Mouse (Mus musculus): ENCODE measurements around the gene Cdc45. TPM values are rescaled to one million over a fixed set of nuclear protein-coding genes. Genes with fewer than 3 reads are reported as not detected.

Cdc45 gene
- polyA plus RNA-seq, 1 experiment from 2014 or later: 59.3 TPM

- no peak overlapping the region for H3K27ac ChIP-seq
- H3K9me3 ChIP-seq: no peaks in the 10 kb centered on the region
- H3K36me3 ChIP-seq: no peaks in the 10 kb centered on the region
- no peak overlapping the region for H3K9ac ChIP-seq
- no peak for ATAC-seq (ENCODE audit: borderline replicate concordance, extremely low read depth, low FRiP score, low TSS enrichment)
- no peak overlapping the region for H3K4me2 ChIP-seq
- no peaks in the 10 kb centered on the region for H3K27me3 ChIP-seq
- H3K4me3 ChIP-seq: no peak overlapping the region
- H3K4me1 ChIP-seq: no peaks in the 10 kb centered on the region
- 81% methylated on average over 4 of the region's 4 CpGs for WGBS
Observed at GRCm38 (mm10) chr16:18761734-18762133, 50.1 kb downstream of the Cdc45 start.

- no peaks in the 10 kb centered on the region for H3K27me3 ChIP-seq
- no peaks in the 10 kb centered on the region for H3K9me3 ChIP-seq
- no peaks in the 10 kb centered on the region for H3K36me3 ChIP-seq
- no peak overlapping the region for H3K9ac ChIP-seq
- no peak overlapping the region for H3K4me3 ChIP-seq
- H3K27ac ChIP-seq: peak overlapping the region; percentile 39
- 47% methylated on average over 10 of the region's 10 CpGs for WGBS
- peaks cover 15% of the 10 kb centered on the region for H3K4me1 ChIP-seq
- H3K4me2 ChIP-seq: no peak overlapping the region
- ATAC-seq (ENCODE audit: borderline replicate concordance, extremely low read depth, low FRiP score, low TSS enrichment): peak; percentile 74
Observed at GRCm38 (mm10) chr16:18751885-18752499, 59.8 kb downstream of the Cdc45 start.

GRCm38 (mm10) chr16:18751101-18751500 lies 60.7 kb downstream of the Cdc45 start:
- 0 out of 2 replicates have a peak, but pooled peaks have one; percentile 33 for ATAC-seq (ENCODE audit: borderline replicate concordance, extremely low read depth, low FRiP score, low TSS enrichment)
- 57% methylated on average over 11 of the region's 11 CpGs for WGBS
- 0 out of 2 replicates have a peak overlapping the region, but pooled peaks have one; percentile 10 for H3K27ac ChIP-seq

GRCm38 (mm10) chr16:18746268-18747122 lies 65.3 kb downstream of the Cdc45 start:
- H3K36me3 ChIP-seq: no peaks in the 10 kb centered on the region
- WGBS: 66% methylated on average over 20 of the region's 20 CpGs
- no peak overlapping the region for H3K9ac ChIP-seq
- H3K4me1 ChIP-seq: peaks cover 4% of the 10 kb centered on the region; the same call in 1 of the 2 replicates
- H3K27ac ChIP-seq: no peak overlapping the region
- no peaks in the 10 kb centered on the region for H3K27me3 ChIP-seq
- H3K4me2 ChIP-seq: no peak overlapping the region
- H3K4me3 ChIP-seq: no peak overlapping the region
- no peaks in the 10 kb centered on the region for H3K9me3 ChIP-seq
- ATAC-seq (ENCODE audit: borderline replicate concordance, extremely low read depth, low FRiP score, low TSS enrichment): no peak

More at GRCm38 (mm10) chr16:18751101-18751500, 60.7 kb downstream of the Cdc45 start:
- no peak overlapping the region for H3K9ac ChIP-seq
- no peak overlapping the region for H3K4me3 ChIP-seq
- no peak overlapping the region for H3K4me2 ChIP-seq
- no peaks in the 10 kb centered on the region for H3K36me3 ChIP-seq
- no peaks in the 10 kb centered on the region for H3K27me3 ChIP-seq
- peaks cover 15% of the 10 kb centered on the region for H3K4me1 ChIP-seq
- no peaks in the 10 kb centered on the region for H3K9me3 ChIP-seq

- no peak overlapping the region for H3K27ac ChIP-seq
- H3K9me3 ChIP-seq: no peaks in the 10 kb centered on the region
- no peak overlapping the region for H3K4me2 ChIP-seq
- H3K36me3 ChIP-seq: no peaks in the 10 kb centered on the region
- H3K4me3 ChIP-seq: no peak overlapping the region
- no peak overlapping the region for H3K9ac ChIP-seq
- H3K27me3 ChIP-seq: no peaks in the 10 kb centered on the region
- H3K4me1 ChIP-seq: peaks cover 2% of the 10 kb centered on the region; the same call in 1 of the 2 replicates
- ATAC-seq (ENCODE audit: borderline replicate concordance, extremely low read depth, low FRiP score, low TSS enrichment): no peak
Observed at GRCm38 (mm10) chr16:18738303-18738702, 73.5 kb downstream of the Cdc45 start.

- Histone ChIP-seq H3K9ac (no peak overlapping the region), H3K4me1 (peaks cover 10% of the 10 kb centered on the region), H3K36me3 (no peaks in the 10 kb centered on the region), H3K27me3 (no peaks in the 10 kb centered on the region), H3K9me3 (no peaks in the 10 kb centered on the region), H3K27ac (peak overlapping the region; percentile 53), H3K4me3 (no peak overlapping the region), H3K4me2 (no peak overlapping the region; the same call in 1 of the 2 replicates)
- ATAC-seq (ENCODE audit: borderline replicate concordance, extremely low read depth, low FRiP score, low TSS enrichment): peak; percentile 72
- 42% methylated on average over 20 of the region's 20 CpGs for WGBS
Observed at GRCm38 (mm10) chr16:18733100-18733956, 78.5 kb downstream of the Cdc45 start.

GRCm38 (mm10) chr16:18730640-18731039 lies 81.1 kb downstream of the Cdc45 start:
- Histone ChIP-seq H3K9ac (no peak overlapping the region), H3K27ac (no peak overlapping the region; the same call in 1 of the 2 replicates), H3K4me2 (no peak overlapping the region), H3K4me3 (no peak overlapping the region), H3K27me3 (no peaks in the 10 kb centered on the region), H3K9me3 (no peaks in the 10 kb centered on the region), H3K36me3 (no peaks in the 10 kb centered on the region), H3K4me1 (peaks cover 10% of the 10 kb centered on the region)
- 28% methylated on average over 3 of the region's 3 CpGs for WGBS
- ATAC-seq (ENCODE audit: borderline replicate concordance, extremely low read depth, low FRiP score, low TSS enrichment): no peak

Other genes starting within 250 kb of the Cdc45 start
- gene Tbx1, start 221.3 kb downstream of the Cdc45 start, polyA plus RNA-seq (2015; fragmentation: Nextera tagmentation; extraction: Ambion mirVana): 10.9 and 13.1 TPM in 2 replicates
- 2.8 and 4.3 TPM in 2 replicates for gene Gp1bb, start 189.6 kb downstream of the Cdc45 start, polyA plus RNA-seq (2015; fragmentation: Nextera tagmentation; extraction: Ambion mirVana)
- 3.2 and 4.0 TPM in 2 replicates for gene Gm49601, start 185.6 kb downstream of the Cdc45 start, polyA plus RNA-seq (2015; fragmentation: Nextera tagmentation; extraction: Ambion mirVana)
- 20.2 and 20.9 TPM in 2 replicates for gene Sept5, start 182.0 kb downstream of the Cdc45 start, polyA plus RNA-seq (2015; fragmentation: Nextera tagmentation; extraction: Ambion mirVana)
- 117 and 126 TPM in 2 replicates for gene Cldn5, start 35.1 kb downstream of the Cdc45 start, polyA plus RNA-seq (2015; fragmentation: Nextera tagmentation; extraction: Ambion mirVana)
- gene Ufd1, start 208 bp downstream of the Cdc45 start, polyA plus RNA-seq (2015; fragmentation: Nextera tagmentation; extraction: Ambion mirVana): 92.2 and 94.1 TPM in 2 replicates
- 34.7 and 38.7 TPM in 2 replicates for gene 2510002D24Rik, start 24.6 kb upstream of the Cdc45 start, polyA plus RNA-seq (2015; fragmentation: Nextera tagmentation; extraction: Ambion mirVana)
- not detected in 2 replicates for gene Gm28539, start 24.6 kb upstream of the Cdc45 start, polyA plus RNA-seq (2015; fragmentation: Nextera tagmentation; extraction: Ambion mirVana)
- 82.9 and 87.9 TPM in 2 replicates for gene Mrpl40, start 64.9 kb upstream of the Cdc45 start, polyA plus RNA-seq (2015; fragmentation: Nextera tagmentation; extraction: Ambion mirVana)
- 13.1 TPM in 2 replicates for gene Hira, start 65.0 kb upstream of the Cdc45 start, polyA plus RNA-seq (2015; fragmentation: Nextera tagmentation; extraction: Ambion mirVana)

Measured in lung, embryonic 15.5 days (tissue).